Mouse (Mus musculus): Measurements from ENCODE around the gene Prg2.

Prg2 gene

GRCm38 (mm10) chr2:84961300-84961699, 19.0 kb upstream of the Prg2 start:
- DNase-seq (ENCODE audit: low read depth in 2 of 2, low spot score in 2 of 2): no peak

GRCm38 (mm10) chr2:84961901-84962300, 18.4 kb upstream of the Prg2 start:
- DNase-seq (ENCODE audit: low read depth in 2 of 2, low spot score in 2 of 2): no peak

- no peak for DNase-seq (ENCODE audit: low read depth in 2 of 2, low spot score in 2 of 2)
Measured at GRCm38 (mm10) chr2:84962906-84963507, 17.3 kb upstream of the Prg2 start.

- DNase-seq (ENCODE audit: low read depth in 2 of 2, low spot score in 2 of 2): no peak
Measured at GRCm38 (mm10) chr2:84964111-84964801, 16.0 kb upstream of the Prg2 start.

GRCm38 (mm10) chr2:84967318-84967991, 12.8 kb upstream of the Prg2 start:
- no peak for DNase-seq (ENCODE audit: low read depth in 2 of 2, low spot score in 2 of 2)

GRCm38 (mm10) chr2:84975580-84975979, 4.7 kb upstream of the Prg2 start:
- no peak for DNase-seq (ENCODE audit: low read depth in 2 of 2, low spot score in 2 of 2)

- DNase-seq (ENCODE audit: low read depth in 2 of 2, low spot score in 2 of 2): no peak
Measured at GRCm38 (mm10) chr2:84987930-84988329, 7.7 kb downstream of the Prg2 start, which contains the start of gene Prg3. Gene Prg3, plus strand, starts transcription at chr2:84988215.

- DNase-seq (ENCODE audit: low read depth in 2 of 2, low spot score in 2 of 2): no peak
Measured at GRCm38 (mm10) chr2:84996376-84996775, 16.1 kb downstream of the Prg2 start.

GRCm38 (mm10) chr2:84999486-85000181, 19.4 kb downstream of the Prg2 start:
- DNase-seq (ENCODE audit: low read depth in 2 of 2, low spot score in 2 of 2): no peak

GRCm38 (mm10) chr2:85001497-85001896, 21.2 kb downstream of the Prg2 start:
- no peak for DNase-seq (ENCODE audit: low read depth in 2 of 2, low spot score in 2 of 2)

GRCm38 (mm10) chr2:85002575-85002974, 22.3 kb downstream of the Prg2 start:
- DNase-seq (ENCODE audit: low read depth in 2 of 2, low spot score in 2 of 2): no peak

- no peak for DNase-seq (ENCODE audit: low read depth in 2 of 2, low spot score in 2 of 2)
Measured at GRCm38 (mm10) chr2:85004341-85004740, 24.1 kb downstream of the Prg2 start.

GRCm38 (mm10) chr2:85006600-85006999, 26.3 kb downstream of the Prg2 start:
- no peak for DNase-seq (ENCODE audit: low read depth in 2 of 2, low spot score in 2 of 2)

GRCm38 (mm10) chr2:85007729-85008128, 27.5 kb downstream of the Prg2 start:
- peak in 1 of 2 experiments; percentile 17 for DNase-seq (ENCODE audit: low read depth in 2 of 2, low spot score in 2 of 2)

- no peak for DNase-seq (ENCODE audit: low read depth in 2 of 2, low spot score in 2 of 2)
Measured at GRCm38 (mm10) chr2:85009212-85009611, 29.0 kb downstream of the Prg2 start.

- no peak for DNase-seq (ENCODE audit: low read depth in 2 of 2, low spot score in 2 of 2)
Measured at GRCm38 (mm10) chr2:85011906-85012604, 31.8 kb downstream of the Prg2 start.

- DNase-seq (ENCODE audit: low read depth in 2 of 2, low spot score in 2 of 2): no peak
Measured at GRCm38 (mm10) chr2:85012679-85013078, 32.4 kb downstream of the Prg2 start.

- peak in 1 of 2 experiments; percentile 21 for DNase-seq (ENCODE audit: low read depth in 2 of 2, low spot score in 2 of 2)
Measured at GRCm38 (mm10) chr2:85013826-85014587, 33.7 kb downstream of the Prg2 start.

- DNase-seq (ENCODE audit: low read depth in 2 of 2, low spot score in 2 of 2): no peak
Measured at GRCm38 (mm10) chr2:85014588-85014982, 34.3 kb downstream of the Prg2 start.

- DNase-seq (ENCODE audit: low read depth in 2 of 2, low spot score in 2 of 2): no peak
Measured at GRCm38 (mm10) chr2:85022043-85022442, 41.8 kb downstream of the Prg2 start.
